Mouse (Mus musculus) kidney, postnatal 0 days (tissue): ENCODE measurements at regions not wholly inside any gene's neighbourhood (a gene's known extent, or its start where the extent isn't known, plus 50 kb on each side); places are given as distances from the start of the nearest gene placed in this dataset.

Source experiments
- ATAC-seq: fragments of 200-750 bp; cut with Nextera tagmentation; replicated peaks from 2 replicates; pipeline ENCODE4 v1.8.0; 2017; ENCODE audit warnings: low read depth, moderate number of reproducible peaks, moderate TSS enrichment, moderate library complexity; ENCODE audit not compliant: low FRiP score
- DNase-seq: peaks from one replicate; pipeline ENCODE4 v3.0.0-alpha.2; 2016; ENCODE audit warnings: low spot score
- H3K27ac ChIP-seq: fragments of 300-500 bp; sonication (generic); 2 replicates; pipeline ENCODE4 v1.5.1; 2014; ENCODE audit warnings: mild to moderate bottlenecking
- H3K27me3 ChIP-seq: fragments of 300-500 bp; sonication (generic); 2 replicates; pipeline ENCODE4 v1.6.1; 2014; ENCODE audit warnings: low read length, mixed read lengths; ENCODE audit not compliant: insufficient read depth
- H3K36me3 ChIP-seq: fragments of 300-500 bp; sonication (generic); 2 replicates; pipeline ENCODE4 v1.6.1; 2014; ENCODE audit warnings: low read length, mixed read lengths; ENCODE audit not compliant: insufficient read depth
- H3K4me1 ChIP-seq: fragments of 300-500 bp; sonication (generic); replicated peaks from 2 replicates; pipeline ENCODE4 v1.6.1; 2014; ENCODE audit warnings: antibody characterized with exemption, low read length, mixed read lengths; ENCODE audit not compliant: insufficient read depth
- H3K4me2 ChIP-seq: fragments of 300-500 bp; sonication (generic); 2 replicates; pipeline ENCODE4 v1.6.1; 2014; ENCODE audit warnings: mild to moderate bottlenecking, low read length, moderate library complexity, mixed read lengths
- H3K4me3 ChIP-seq: fragments of 300-500 bp; sonication (generic); replicated peaks from 2 replicates; pipeline ENCODE4 v1.5.1; 2014; ENCODE audit warnings: low read depth, low read length
- H3K9ac ChIP-seq: fragments of 300-500 bp; sonication (generic); 2 replicates; pipeline ENCODE4 v1.6.1; 2014; ENCODE audit warnings: low read depth, low read length
- H3K9me3 ChIP-seq: fragments of 300-500 bp; sonication (generic); replicated peaks from 2 replicates; pipeline ENCODE4 v1.6.1; 2016; ENCODE audit warnings: low read length, inconsistent platforms, mixed read lengths
- CTCF ChIP-seq: IDR thresholded peaks from 2 replicates; pipeline ENCODE4 v1.5.1; 2016; ENCODE audit warnings: antibody characterized with exemption, low read depth, mild to moderate bottlenecking, moderate library complexity
- WGBS: fragments of 180-500 bp; shearing (Covaris S2); extraction: QIAGEN DNeasy Blood & Tissue Kit; methylation state at CpG from one replicate; pipeline ENCODE4 v1.1.7; 2014; 5-methylcytosine and 5-hydroxymethylcytosine counted together

GRCm38 (mm10) chr1:61336367-61336766, 302.3 kb upstream of the Pard3b start:
- Histone ChIP-seq H3K4me2 (no peak overlapping the region), H3K9me3 (no peaks in the 10 kb centered on the region), H3K27me3 (no peaks in the 10 kb centered on the region), H3K9ac (no peak overlapping the region), H3K27ac (no peak overlapping the region), H3K36me3 (no peaks in the 10 kb centered on the region), H3K4me3 (no peak overlapping the region), H3K4me1 (no peaks in the 10 kb centered on the region)
- DNase-seq (no peak), ATAC-seq (no peak)
- no peak for TF ChIP-seq CTCF
- WGBS, result 77% methylated on average over 2 of the region's 2 CpGs

- 78% methylated on average over 1 of the region's 1 CpGs for WGBS
- DNase-seq (no peak), ATAC-seq (no peak)
- no peaks in the 10 kb centered on the region for H3K27me3 ChIP-seq
- H3K4me1 ChIP-seq, result no peaks in the 10 kb centered on the region
- TF ChIP-seq CTCF, result no peak
- H3K4me3 ChIP-seq, result no peak overlapping the region
- no peak overlapping the region for H3K27ac ChIP-seq
- H3K36me3 ChIP-seq, result no peaks in the 10 kb centered on the region
- H3K9me3 ChIP-seq, result no peaks in the 10 kb centered on the region
- no peak overlapping the region for H3K9ac ChIP-seq
- H3K4me2 ChIP-seq, result no peak overlapping the region
Observed at GRCm38 (mm10) chr1:61352921-61353320, 285.7 kb upstream of the Pard3b start.

DNA sequence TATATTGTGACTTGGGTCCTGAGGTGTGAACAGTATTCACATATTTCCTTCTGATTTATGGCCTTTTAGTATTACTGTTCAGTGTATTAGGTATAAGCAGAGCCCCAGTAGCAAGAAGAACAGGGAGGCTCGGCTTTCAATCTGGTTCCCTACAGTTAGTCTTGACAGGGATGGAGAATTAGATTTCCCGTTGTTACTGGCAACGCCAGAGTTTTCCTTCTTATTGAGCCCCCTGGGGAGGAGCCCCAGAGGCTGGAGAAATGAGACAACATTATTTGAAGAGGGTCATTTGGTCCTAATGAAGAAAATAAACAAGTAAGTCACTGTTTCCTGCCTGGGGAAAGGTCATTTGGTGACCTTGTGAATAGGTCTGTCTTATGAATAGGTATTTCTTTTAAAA, 285.1 kb upstream of the Pard3b start:
- WGBS, result 17% methylated on average over 3 of the region's 3 CpGs
- H3K36me3 ChIP-seq, result no peaks in the 10 kb centered on the region
- no peak overlapping the region for H3K4me3 ChIP-seq
- ATAC-seq (no peak), DNase-seq (peak; percentile 57)
- H3K27ac ChIP-seq, result no peak overlapping the region
- H3K9ac ChIP-seq, result no peak overlapping the region
- no peaks in the 10 kb centered on the region for H3K4me1 ChIP-seq
- H3K27me3 ChIP-seq, result no peaks in the 10 kb centered on the region
- no peak for TF ChIP-seq CTCF
- no peaks in the 10 kb centered on the region for H3K9me3 ChIP-seq
- H3K4me2 ChIP-seq, result no peak overlapping the region

DNA sequence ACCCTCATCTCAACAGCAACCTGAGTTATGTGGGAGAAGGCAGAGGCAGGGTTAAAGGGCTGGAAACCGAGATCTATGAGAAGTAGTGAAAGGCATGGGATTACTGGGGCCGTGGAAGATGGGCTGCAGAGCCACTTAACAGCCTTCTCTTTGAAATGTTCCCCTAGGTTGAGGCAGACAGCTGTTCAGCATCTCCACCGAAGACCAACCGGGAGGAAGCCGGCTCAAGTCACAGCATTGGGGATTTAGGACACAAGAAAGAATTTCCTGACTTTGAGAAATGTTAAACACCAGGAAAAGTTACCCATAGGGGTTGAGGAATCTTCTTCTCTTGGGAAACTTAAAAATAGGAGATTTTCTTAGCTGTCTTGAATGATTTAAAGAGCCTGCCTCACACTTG, 283.4 kb upstream of the Pard3b start:
- Histone ChIP-seq H3K4me3 (no peak overlapping the region), H3K27me3 (no peaks in the 10 kb centered on the region), H3K4me2 (no peak overlapping the region), H3K9me3 (no peaks in the 10 kb centered on the region), H3K36me3 (no peaks in the 10 kb centered on the region), H3K4me1 (no peaks in the 10 kb centered on the region), H3K27ac (peak overlapping the region; percentile 44; the same call in 1 of the 2 replicates), H3K9ac (no peak overlapping the region)
- TF ChIP-seq CTCF, result no peak
- 21% methylated on average over 5 of the region's 5 CpGs for WGBS
- DNase-seq, result peak; percentile 69
- no peak for ATAC-seq

GRCm38 (mm10) chr1:61359011-61359930, 279.4 kb upstream of the Pard3b start:
- 56% methylated on average over 19 of the region's 19 CpGs for WGBS
- no peak for TF ChIP-seq CTCF
- DNase-seq (no peak), ATAC-seq (no peak)
- Histone ChIP-seq H3K9ac (no peak overlapping the region), H3K9me3 (no peaks in the 10 kb centered on the region), H3K4me3 (no peak overlapping the region), H3K4me2 (no peak overlapping the region), H3K4me1 (no peaks in the 10 kb centered on the region), H3K36me3 (no peaks in the 10 kb centered on the region), H3K27ac (no peak overlapping the region), H3K27me3 (no peaks in the 10 kb centered on the region)

DNA sequence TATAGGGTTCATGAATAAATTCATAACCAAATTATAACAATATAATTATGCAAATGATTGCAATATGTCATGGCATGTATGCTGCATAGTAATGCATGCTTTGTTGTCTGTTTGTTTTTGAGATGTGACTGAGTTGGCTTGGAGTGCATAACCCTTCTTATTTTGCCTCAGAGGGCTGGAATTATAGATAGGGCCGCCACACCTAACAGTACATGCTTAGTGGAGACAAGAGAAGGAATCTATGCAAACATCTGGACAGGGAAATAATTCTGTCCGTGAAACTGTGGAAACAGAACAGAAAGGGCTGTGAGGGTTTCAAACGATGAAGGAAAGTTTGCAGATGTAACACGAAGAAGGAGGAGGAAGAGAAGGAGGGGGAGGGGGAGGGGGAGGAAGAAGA, 266.0 kb upstream of the Pard3b start:
- Histone ChIP-seq H3K4me1 (no peaks in the 10 kb centered on the region), H3K4me3 (no peak overlapping the region), H3K27ac (no peak overlapping the region), H3K36me3 (no peaks in the 10 kb centered on the region), H3K9me3 (no peaks in the 10 kb centered on the region), H3K9ac (no peak overlapping the region), H3K27me3 (no peaks in the 10 kb centered on the region), H3K4me2 (no peak overlapping the region)
- ATAC-seq, result no peak
- DNase-seq, result no peak
- 50% methylated on average over 4 of the region's 4 CpGs for WGBS
- no peak for TF ChIP-seq CTCF
